Mouse (Mus musculus): ENCODE data around the gene Galc. TPM values are rescaled to one million over a fixed set of nuclear protein-coding genes. Genes with fewer than 3 reads are reported as not detected.

The Galc gene
- polyA plus RNA-seq, 1 experiment from 2014 or later = 13.8 TPM

- Histone ChIP-seq H3K4me2 (replicated peaks) (no peak overlapping the region), H3K4me3 (replicated peaks; ENCODE audit: low read length) (no peak overlapping the region), H3K4me1 (replicated peaks; ENCODE audit: control insufficient read depth, insufficient read depth, low read length) (0 out of 2 replicates have a peak, but pooled peaks cover 5% of the 10 kb centered on the region), H3K27me3 (ENCODE audit: control insufficient read depth, insufficient read depth, low read length) (0 out of 2 replicates have a peak, but pooled peaks cover 3% of the 10 kb centered on the region), H3K36me3 (replicated peaks; ENCODE audit: control insufficient read depth, insufficient read depth) (no peaks in the 10 kb centered on the region), H3K27ac (no peak overlapping the region), H3K9me3 (ENCODE audit: control insufficient read depth, low read length) (no peaks in the 10 kb centered on the region), H3K9ac (no peak overlapping the region)
- ATAC-seq (ENCODE audit: low FRiP score) (no peak), DNase-seq (ENCODE audit: low spot score) (no peak)
- 94% methylated on average over 16 of the region's 16 CpGs for WGBS
Measured at GRCm38 (mm10) chr12:98180235-98180800, 78.9 kb downstream of the Galc start.

- Histone ChIP-seq H3K27ac (no peak overlapping the region), H3K9me3 (ENCODE audit: control insufficient read depth, low read length) (no peaks in the 10 kb centered on the region), H3K4me3 (replicated peaks; ENCODE audit: low read length) (no peak overlapping the region), H3K4me1 (replicated peaks; ENCODE audit: control insufficient read depth, insufficient read depth, low read length) (0 out of 2 replicates have a peak, but pooled peaks cover 5% of the 10 kb centered on the region), H3K36me3 (replicated peaks; ENCODE audit: control insufficient read depth, insufficient read depth) (no peaks in the 10 kb centered on the region), H3K4me2 (replicated peaks) (no peak overlapping the region), H3K9ac (no peak overlapping the region), H3K27me3 (ENCODE audit: control insufficient read depth, insufficient read depth, low read length) (0 out of 2 replicates have a peak, but pooled peaks cover 3% of the 10 kb centered on the region)
- ATAC-seq (ENCODE audit: low FRiP score) (no peak), DNase-seq (ENCODE audit: low spot score) (no peak)
- 76% methylated on average over 1 of the region's 1 CpGs for WGBS
Measured at GRCm38 (mm10) chr12:98179496-98179895, 79.8 kb downstream of the Galc start.

- Histone ChIP-seq H3K27me3 (ENCODE audit: control insufficient read depth, insufficient read depth, low read length) (no peaks in the 10 kb centered on the region), H3K4me2 (replicated peaks) (no peak overlapping the region), H3K36me3 (replicated peaks; ENCODE audit: control insufficient read depth, insufficient read depth) (no peaks in the 10 kb centered on the region), H3K4me1 (replicated peaks; ENCODE audit: control insufficient read depth, insufficient read depth, low read length) (0 out of 2 replicates have a peak, but pooled peaks cover 4% of the 10 kb centered on the region), H3K4me3 (replicated peaks; ENCODE audit: low read length) (no peak overlapping the region), H3K9ac (no peak overlapping the region), H3K27ac (no peak overlapping the region), H3K9me3 (ENCODE audit: control insufficient read depth, low read length) (no peaks in the 10 kb centered on the region)
- ATAC-seq (ENCODE audit: low FRiP score) (no peak), DNase-seq (ENCODE audit: low spot score) (no peak)
- 98% methylated on average over 2 of the region's 2 CpGs for WGBS
Measured at GRCm38 (mm10) chr12:98176632-98177031, 82.6 kb downstream of the Galc start.

GRCm38 (mm10) chr12:98161901-98162300 is 97.4 kb downstream of the Galc start:
- H3K27ac ChIP-seq = no peak overlapping the region
- WGBS = 86% methylated on average over 3 of the region's 3 CpGs
- no peak overlapping the region for H3K4me3 ChIP-seq (replicated peaks; ENCODE audit: low read length)
- DNase-seq (ENCODE audit: low spot score) = no peak
- H3K9me3 ChIP-seq (ENCODE audit: control insufficient read depth, low read length) = no peaks in the 10 kb centered on the region
- H3K36me3 ChIP-seq (replicated peaks; ENCODE audit: control insufficient read depth, insufficient read depth) = no peaks in the 10 kb centered on the region
- no peaks in the 10 kb centered on the region for H3K27me3 ChIP-seq (ENCODE audit: control insufficient read depth, insufficient read depth, low read length)
- ATAC-seq (ENCODE audit: low FRiP score) = no peak
- no peaks in the 10 kb centered on the region for H3K4me1 ChIP-seq (replicated peaks; ENCODE audit: control insufficient read depth, insufficient read depth, low read length)
- no peak overlapping the region for H3K4me2 ChIP-seq (replicated peaks)
- H3K9ac ChIP-seq = no peak overlapping the region

GRCm38 (mm10) chr12:98160867-98161266 is 98.4 kb downstream of the Galc start:
- Histone ChIP-seq H3K4me3 (replicated peaks; ENCODE audit: low read length) (no peak overlapping the region), H3K27ac (no peak overlapping the region), H3K27me3 (ENCODE audit: control insufficient read depth, insufficient read depth, low read length) (no peaks in the 10 kb centered on the region), H3K4me2 (replicated peaks) (no peak overlapping the region), H3K4me1 (replicated peaks; ENCODE audit: control insufficient read depth, insufficient read depth, low read length) (no peaks in the 10 kb centered on the region), H3K9me3 (ENCODE audit: control insufficient read depth, low read length) (no peaks in the 10 kb centered on the region), H3K9ac (no peak overlapping the region), H3K36me3 (replicated peaks; ENCODE audit: control insufficient read depth, insufficient read depth) (no peaks in the 10 kb centered on the region)
- no peak for DNase-seq (ENCODE audit: low spot score)
- WGBS = 76% methylated on average over 6 of the region's 6 CpGs
- no peak for ATAC-seq (ENCODE audit: low FRiP score)

Other genes starting within 250 kb of the Galc start
- gene Gpr65, start 9.2 kb upstream of the Galc start, polyA plus RNA-seq (2014; fragmentation: Nextera tagmentation; extraction: Ambion mirVana) = 0.35 and 0.48 TPM in 2 replicates

All from hindbrain, embryonic 14.5 days (tissue).